Mouse (Mus musculus) left cerebral cortex, postnatal 25 days (tissue): ENCODE data around the gene 2010111I01Rik. TPM values are rescaled to one million over a fixed set of nuclear protein-coding genes. Genes with fewer than 3 reads are reported as not detected.
A peak's percentile ranks its signal among the peaks of the same experiment; 100 is the strongest.

ENCODE experiments used
- DNase-seq, 2 experiments: peaks; one replicate each; pipeline ENCODE4 v3.0.0; 2022; ENCODE audit warnings: low spot score in 2 of 2, mixed read lengths in 1 of 2
- intact Hi-C: fragments of 180-260 bp; cut with DNase I; formaldehyde crosslinking; loops from one replicate; pipeline ENCODE4 v1.15.1; 2025
- total RNA-seq, 2 experiments: library from RNA; stranded (reverse); gene quantifications; 2 replicates each; pipeline ENCODE4 v1.2.3; 2021

The 2010111I01Rik gene
- total RNA-seq, 2 experiments from 2014 or later, result 93.6 to 105 TPM

- intact Hi-C loops, result no loop called here
- DNase-seq, result no peak
Observed at GRCm38 (mm10) chr13:63284748-63285147, 320.1 kb downstream of the 2010111I01Rik start.

DNA sequence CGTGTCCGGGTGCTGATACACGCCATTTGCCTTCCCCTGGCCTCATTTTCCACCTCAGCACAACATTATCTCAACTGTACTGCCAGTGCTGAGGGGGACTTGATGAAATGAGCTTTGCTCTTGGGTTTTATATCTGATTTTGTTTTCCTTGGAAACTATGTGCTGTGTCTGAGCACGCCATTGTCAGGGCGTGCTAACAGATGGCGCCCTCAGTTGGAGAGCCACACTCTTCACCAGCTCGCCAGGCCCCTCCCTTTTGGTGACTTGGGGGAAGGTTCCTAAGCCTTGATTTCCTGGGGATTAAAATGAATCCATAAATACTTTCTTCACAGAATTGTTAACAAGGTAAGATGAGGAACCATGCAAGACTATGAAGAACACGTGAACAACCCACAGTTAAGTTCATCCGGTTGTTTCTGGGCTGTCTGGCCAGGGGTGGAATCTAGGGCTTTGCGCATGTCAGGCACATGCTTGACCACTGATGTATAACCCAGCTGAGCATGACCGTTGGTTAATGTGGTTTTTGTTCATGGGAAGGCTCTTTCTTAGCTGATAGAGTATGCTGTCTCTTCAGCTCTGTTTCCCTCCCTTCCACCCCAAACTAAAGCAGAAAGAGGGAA, 321.9 kb downstream of the 2010111I01Rik start:
- intact Hi-C loops, result no loop called here
- no peak for DNase-seq

- intact Hi-C loops, result no loop called here
- no peak for DNase-seq
Observed at GRCm38 (mm10) chr13:63289152-63289551, 324.5 kb downstream of the 2010111I01Rik start.

DNA sequence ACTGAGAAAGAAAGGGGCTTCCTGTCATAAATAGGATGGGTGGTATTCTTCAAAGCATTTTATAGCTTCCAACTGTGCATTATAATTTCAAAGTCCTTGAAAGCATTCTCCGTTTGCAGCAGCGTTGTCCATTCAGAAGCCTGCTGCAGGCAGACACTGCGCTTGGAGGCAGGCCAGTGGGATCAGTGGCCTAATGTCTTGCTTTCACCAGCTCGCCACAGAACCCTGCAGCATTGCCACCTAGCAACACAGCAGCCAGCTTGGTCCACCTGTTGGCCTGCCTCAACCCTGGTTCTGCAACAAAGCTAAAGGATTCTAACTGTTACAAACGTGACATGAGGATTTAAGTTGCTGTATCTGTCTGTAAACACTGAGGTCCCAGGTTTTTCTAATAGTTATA, 325.0 kb downstream of the 2010111I01Rik start:
- DNase-seq, result no peak
- intact Hi-C loops, result no loop called here

DNA sequence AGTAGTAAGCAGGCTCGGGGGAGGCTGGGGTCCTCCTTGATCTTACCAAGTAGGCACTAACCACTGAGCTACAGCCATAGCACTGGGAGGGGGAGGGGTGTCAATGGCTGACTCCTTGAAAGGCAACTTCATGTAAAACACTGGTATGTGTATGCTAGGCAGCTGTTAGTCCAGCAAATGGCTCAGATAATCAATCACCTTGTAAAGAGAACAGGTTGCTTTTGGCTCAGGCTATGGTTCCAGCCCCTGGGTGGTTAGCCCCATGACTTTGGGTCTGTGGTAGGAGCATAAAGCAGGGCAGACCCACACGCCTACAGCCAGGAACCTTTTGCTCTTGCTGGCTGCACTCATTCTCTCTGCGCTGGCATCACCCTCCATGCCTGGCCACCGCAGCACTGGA, 325.4 kb downstream of the 2010111I01Rik start:
- intact Hi-C loops, result no loop called here
- DNase-seq, result no peak

DNA sequence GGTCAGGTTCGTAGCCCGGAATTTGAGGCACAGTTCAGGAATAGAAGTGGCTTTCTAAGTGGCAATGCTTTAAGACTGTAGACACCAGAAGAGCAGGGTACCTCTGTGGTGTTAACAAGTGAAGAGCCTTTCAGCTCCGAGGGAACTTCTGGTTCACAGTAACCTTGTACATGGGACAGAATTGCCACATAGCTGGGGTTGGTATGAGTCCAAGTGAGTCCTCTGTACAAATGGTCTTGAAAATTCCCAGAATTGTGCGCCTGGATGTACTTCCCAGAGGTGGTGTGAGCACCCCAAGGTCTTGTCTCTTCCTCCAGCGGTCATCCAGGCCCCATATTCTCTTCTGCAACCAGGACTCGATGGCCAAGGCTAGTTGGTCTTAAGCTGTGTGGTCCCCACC, 326.3 kb downstream of the 2010111I01Rik start:
- intact Hi-C loops, result no loop called here

GRCm38 (mm10) chr13:63293647-63294046, 329.0 kb downstream of the 2010111I01Rik start:
- intact Hi-C loops, result no loop called here
- no peak for DNase-seq

More for the DNA sequence above, 326.3 kb downstream of the 2010111I01Rik start:
- no peak for DNase-seq

- intact Hi-C loops, result no loop called here
Observed at GRCm38 (mm10) chr13:63294359-63295193, 329.9 kb downstream of the 2010111I01Rik start.

DNA sequence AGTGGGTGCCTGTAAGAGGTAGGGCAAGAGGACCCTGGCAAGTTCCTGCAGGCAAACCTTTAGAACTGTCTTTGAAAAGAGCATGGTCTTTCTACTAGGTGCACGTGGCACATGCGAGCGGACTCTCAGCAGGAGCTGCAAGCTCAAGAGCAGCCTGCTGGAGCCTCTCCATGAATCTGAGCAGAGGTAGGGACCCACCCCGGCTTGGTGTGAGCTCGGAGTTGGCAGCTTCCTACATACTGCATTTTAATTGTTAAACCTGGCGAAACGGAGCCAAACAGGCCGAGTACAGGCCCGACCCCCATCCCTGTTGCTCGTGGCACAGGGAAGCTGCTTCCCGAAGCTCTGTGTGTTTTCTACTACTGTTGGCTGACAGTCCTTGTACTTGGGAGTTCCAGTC, 331.6 kb downstream of the 2010111I01Rik start:
- intact Hi-C loops, result no loop called here
- DNase-seq, result no peak

More at GRCm38 (mm10) chr13:63294359-63295193, 329.9 kb downstream of the 2010111I01Rik start:
- no peak for DNase-seq

GRCm38 (mm10) chr13:63297003-63297402, 332.3 kb downstream of the 2010111I01Rik start:
- intact Hi-C loops, result no loop called here
- no peak for DNase-seq

- intact Hi-C loops, result no loop called here
- DNase-seq, result no peak
Observed at GRCm38 (mm10) chr13:63297933-63298332, 333.2 kb downstream of the 2010111I01Rik start.

DNA sequence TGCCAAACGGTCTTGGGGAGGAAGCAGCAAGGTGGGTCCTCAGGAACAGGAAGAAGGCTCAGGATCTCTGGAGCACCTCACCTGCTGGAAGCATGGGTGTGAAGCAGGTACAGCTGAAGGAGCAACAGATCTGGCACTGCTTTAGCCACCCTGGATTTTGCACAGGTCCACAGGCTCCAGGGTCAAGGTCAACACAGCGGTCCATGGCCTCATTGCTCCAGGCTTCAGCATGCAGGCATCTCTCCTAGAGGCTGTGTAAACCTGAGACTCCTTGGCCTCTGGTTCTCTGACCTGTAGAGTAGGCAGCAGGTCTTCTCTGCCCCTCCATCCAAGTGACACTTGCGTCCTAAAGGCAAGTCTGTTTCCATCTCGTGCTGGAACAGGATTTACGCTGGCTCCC, 334.2 kb downstream of the 2010111I01Rik start:
- no peak for DNase-seq
- intact Hi-C loops, result no loop called here

DNA sequence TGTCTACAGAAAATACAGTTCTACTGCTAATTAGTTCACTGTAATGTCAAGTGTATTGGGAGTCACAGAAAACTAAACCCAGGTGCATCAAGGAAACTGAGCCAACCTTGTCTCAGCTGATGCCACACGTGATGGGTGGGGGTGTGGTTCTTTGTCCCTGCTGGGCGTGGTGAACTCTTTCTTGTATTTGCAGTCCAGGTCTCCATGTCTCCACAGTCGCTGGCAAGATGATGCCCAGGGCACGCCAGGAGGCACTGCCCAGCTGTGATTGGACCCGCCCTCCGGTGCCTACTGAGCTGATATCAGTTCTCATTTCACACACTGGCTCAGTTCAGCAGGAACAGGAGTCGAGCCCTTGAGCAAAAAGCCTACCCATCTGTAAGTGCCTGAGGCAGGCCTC, 336.2 kb downstream of the 2010111I01Rik start:
- intact Hi-C loops, result no loop called here
- no peak for DNase-seq

GRCm38 (mm10) chr13:63301764-63302209, 337.1 kb downstream of the 2010111I01Rik start:
- DNase-seq, result no peak

GRCm38 (mm10) chr13:63302381-63302780, 337.7 kb downstream of the 2010111I01Rik start:
- intact Hi-C loops, result no loop called here
- no peak for DNase-seq

More at GRCm38 (mm10) chr13:63301764-63302209, 337.1 kb downstream of the 2010111I01Rik start:
- intact Hi-C loops, result no loop called here

GRCm38 (mm10) chr13:63304124-63304792, 339.6 kb downstream of the 2010111I01Rik start:
- intact Hi-C loops, result no loop called here
- DNase-seq, result no peak

DNA sequence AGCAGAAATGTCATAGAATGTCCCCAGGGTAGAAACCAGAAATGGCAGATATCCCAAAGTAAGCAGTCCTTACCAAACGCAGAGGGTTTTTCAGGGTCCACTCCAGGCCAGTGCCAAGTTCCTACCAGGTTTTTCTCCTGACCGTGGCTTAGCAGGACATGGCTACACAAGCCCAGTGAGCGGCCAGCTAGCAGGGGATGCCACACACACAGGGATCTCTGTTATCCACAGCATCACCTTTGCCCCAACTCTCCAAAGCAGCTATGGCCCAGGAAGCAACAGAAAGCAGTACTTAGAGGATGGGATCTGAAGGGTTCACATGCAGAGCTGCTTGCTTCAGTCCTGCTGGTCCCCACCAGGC, 340.1 kb downstream of the 2010111I01Rik start:
- intact Hi-C loops, result no loop called here
- DNase-seq, result no peak

DNA sequence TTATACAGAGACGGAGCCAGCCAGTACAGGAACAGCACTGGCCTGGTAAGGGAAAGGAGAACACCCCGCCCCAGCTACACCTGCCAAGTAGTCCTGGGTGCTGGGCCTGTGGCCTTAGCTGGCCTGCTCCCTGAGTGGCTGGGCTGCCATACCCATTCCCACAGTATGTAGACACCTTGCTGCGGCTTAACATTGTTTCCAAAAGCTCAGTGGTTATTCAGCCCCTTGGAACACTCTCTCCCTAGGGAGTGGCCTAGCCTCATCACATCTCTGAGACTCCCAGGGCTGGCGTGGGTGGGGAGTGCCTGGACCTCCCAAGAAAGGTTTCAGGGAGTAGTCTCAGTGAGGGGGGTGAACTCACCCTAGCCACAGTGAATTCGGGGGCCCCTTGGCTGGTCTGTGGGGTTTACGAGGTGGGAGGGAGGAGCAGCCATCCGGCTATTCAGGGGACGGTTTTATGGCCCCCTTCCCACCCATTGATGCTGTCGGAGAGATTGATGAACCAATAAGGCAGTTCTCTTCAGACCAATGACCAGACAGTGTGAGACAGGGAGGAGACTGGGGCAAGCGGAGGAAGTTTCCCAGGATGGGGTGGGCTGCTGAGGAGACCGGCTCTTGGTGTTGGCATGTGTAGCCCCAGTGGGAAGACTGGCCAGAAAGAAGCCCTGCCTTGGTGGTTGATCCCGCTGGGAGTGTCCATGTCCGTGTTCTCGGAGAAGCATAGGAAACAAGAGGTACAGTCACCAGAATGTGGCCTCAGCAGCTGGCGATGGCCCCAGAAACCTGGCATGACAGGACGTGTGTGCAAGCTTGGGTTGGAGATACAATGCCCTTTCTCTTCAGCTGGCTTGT, 340.7 kb downstream of the 2010111I01Rik start:
- intact Hi-C loops, result no loop called here
- DNase-seq, result no peak

DNA sequence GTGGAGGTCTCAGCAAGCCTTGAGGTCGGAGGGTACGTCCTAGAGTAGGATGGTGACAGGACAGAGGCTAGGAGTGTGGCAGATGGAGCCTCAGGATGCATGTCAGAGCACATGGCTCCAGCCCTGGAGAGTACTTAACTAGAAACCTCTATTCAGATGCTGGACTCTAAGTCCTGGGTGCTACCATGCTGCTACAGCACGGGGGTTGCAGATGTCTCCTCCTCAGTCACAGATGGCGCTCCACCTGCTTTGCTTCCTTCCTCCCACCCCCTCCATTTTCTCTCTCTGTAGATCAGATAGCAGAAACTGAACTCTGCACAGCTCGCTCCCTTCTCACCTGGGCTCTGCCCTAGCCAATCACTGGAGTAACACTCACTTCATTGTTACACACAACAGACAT, 342.1 kb downstream of the 2010111I01Rik start:
- intact Hi-C loops, result no loop called here
- DNase-seq, result peak; percentile 39 to 75

- intact Hi-C loops, result no loop called here
- no peak for DNase-seq
Observed at GRCm38 (mm10) chr13:63309563-63309962, 344.9 kb downstream of the 2010111I01Rik start.
